Mouse (Mus musculus) heart, postnatal 0 days (tissue): ENCODE measurements at regions not wholly inside any gene's neighbourhood (a gene's known extent, or its start where the extent isn't known, plus 50 kb on each side); places are given as distances from the start of the nearest gene placed in this dataset.

Experiments
- CTCF ChIP-seq: IDR thresholded peaks from 2 replicates; pipeline ENCODE4 v1.5.1; 2016; ENCODE audit warnings: antibody characterized with exemption, control low read depth, low read depth
- EP300 ChIP-seq: IDR thresholded peaks from 2 replicates; pipeline ENCODE4 v1.6.1; 2016; ENCODE audit warnings: antibody characterized with exemption, low read depth

GRCm38 (mm10) chr16:5307249-5307605 lies 51.4 kb upstream of the Eef2kmt start:
- TF ChIP-seq CTCF = no peak
- TF ChIP-seq EP300 = no peak
